Mouse (Mus musculus): ENCODE data around the gene Eif3f. TPM values are rescaled to one million over a fixed set of nuclear protein-coding genes. Genes with fewer than 3 reads are reported as not detected.

Eif3f gene
- total RNA-seq (2021), result 10 to 100 TPM; 90.4 to 91.4 TPM

DNA sequence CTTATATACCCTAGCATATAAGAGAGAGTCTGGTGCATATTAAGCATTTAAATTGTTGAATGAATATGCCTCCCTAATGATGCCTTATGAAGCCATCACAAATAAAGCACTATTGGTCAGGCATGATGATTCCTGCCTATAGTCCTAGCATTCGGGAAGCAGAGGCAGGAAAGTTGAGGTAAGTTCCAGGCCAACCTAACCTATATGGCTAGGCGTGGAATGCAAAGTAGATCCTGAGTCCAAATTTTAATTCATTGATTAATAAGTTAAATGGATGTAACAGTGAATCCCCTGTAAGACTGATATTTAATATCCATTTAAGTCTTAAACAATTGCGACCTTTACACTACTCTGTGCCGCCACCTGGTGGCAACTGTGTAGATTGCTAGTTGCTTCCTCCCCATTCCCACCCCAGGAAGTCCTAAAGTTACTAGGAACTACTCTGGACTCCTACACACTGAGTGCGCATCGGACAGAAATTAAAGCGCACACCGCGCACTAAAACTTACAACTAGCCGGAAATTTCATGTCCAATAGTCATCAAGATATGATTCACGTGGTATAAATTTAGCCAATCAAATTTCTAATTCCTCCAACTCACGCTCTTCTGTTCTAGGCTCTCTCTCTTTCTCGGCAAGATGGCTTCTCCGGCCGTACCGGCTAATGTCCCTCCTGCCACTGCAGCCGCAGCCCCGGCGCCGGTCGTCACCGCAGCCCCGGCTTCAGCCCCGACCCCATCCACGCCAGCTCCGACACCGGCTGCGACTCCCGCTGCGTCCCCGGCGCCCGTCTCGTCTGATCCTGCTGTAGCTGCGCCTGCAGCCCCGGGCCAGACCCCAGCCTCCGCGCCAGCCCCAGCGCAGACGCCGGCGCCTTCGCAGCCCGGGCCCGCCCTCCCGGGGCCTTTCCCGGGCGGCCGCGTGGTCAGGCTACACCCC, at the start of gene Eif3f:
Gene Eif3f, plus strand, starts transcription at position 624 of the 938 bp plus-strand sequence.
- peak; percentile 93 to 94 for DNase-seq
- intact Hi-C loops (cut with DNase I), result loop anchor here (1.0 to 5.0 kb wide), 2 partner anchors 82 to 119 kb away; partner anchors contain the start of gene Olfr516

DNA sequence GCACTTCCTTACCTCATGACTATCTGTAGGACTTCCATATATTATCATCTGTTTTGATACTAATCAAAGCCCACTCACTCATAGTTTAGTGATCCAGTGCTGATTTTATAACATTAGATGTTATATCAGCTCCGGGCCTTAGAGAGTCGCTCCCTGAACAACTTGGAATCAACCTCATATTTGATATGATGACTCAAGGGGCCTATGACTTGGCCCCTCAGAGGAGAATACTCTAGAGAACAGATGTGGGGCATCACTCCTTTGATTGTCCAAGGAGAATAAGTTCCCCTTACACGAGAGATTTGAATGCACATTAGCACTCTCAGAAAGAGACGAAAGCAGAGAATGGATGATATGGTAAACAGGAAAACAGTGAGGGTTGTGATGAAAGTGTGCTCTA, 49.3 kb upstream of the Eif3f start, which contains the start of gene Olfr518:
Gene Olfr518, minus strand, starts transcription at position 101 of the 400 bp plus-strand sequence.
- intact Hi-C loops (cut with DNase I), result no loop called here
- DNase-seq, result no peak

DNA sequence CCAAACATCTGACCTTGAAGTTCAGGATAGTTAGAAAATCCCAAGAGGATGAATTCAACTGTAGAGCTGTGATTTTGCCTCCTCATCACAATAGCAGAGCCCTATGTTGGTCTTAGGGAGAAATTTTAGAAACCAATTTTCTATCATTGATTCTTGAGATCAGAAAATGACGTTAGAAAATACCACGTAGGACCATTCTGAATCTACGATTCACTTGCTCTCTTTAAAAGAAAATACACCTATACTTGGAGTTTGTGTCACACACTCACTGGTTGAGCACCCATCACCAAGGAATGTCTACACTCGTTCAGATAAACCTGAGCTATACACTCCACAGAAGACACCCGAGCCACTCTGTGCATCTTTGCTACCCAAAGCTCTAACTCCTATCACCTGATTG, 39.9 kb upstream of the Eif3f start, which contains the start of gene Olfr519:
Gene Olfr519, minus strand, starts transcription at position 101 of the 400 bp plus-strand sequence.
- DNase-seq, result no peak
- intact Hi-C loops (cut with DNase I), result no loop called here

DNA sequence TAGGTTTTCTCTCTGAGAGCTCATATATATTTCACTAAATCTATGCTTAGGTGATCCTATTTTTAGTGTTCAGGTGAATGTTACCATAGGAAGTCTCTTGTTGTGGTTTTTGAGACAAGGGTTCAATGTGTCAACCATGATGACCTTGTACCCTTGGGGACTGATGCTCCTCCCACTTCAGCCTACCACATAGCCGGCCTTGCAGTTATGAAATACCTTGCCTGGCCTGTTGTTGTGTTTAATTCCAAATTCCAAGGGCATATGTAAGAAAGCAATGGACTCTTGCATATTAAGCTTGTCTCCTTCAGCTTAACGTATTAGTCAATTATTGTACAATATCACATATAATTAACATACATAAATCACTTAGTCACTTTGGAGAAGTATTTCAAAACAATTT, 30.2 kb upstream of the Eif3f start:
- intact Hi-C loops (cut with DNase I), result no loop called here

DNA sequence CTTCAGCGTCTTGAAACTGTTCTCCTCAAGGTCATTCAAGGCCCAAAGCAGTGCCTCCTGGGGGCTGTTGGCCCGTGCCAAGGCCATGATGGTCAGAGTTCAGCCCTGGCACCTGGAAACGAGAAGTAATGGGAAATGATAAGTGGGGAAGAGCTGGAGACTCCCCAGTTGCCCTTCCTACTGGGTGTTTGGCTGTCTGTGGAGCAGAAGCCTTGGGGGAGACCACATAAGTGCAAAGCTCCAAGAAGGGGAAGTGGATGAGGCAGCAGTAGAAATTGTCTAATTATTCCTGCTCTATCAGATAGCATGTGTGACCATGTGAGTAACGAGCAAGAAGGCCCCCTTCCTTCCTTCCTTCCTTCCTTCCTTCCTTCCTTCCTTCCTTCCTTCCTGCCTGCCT, 7.2 kb upstream of the Eif3f start:
- intact Hi-C loops (cut with DNase I), result no loop called here
- DNase-seq, result no peak

More for the DNA sequence above, 30.2 kb upstream of the Eif3f start:
- no peak for DNase-seq

DNA sequence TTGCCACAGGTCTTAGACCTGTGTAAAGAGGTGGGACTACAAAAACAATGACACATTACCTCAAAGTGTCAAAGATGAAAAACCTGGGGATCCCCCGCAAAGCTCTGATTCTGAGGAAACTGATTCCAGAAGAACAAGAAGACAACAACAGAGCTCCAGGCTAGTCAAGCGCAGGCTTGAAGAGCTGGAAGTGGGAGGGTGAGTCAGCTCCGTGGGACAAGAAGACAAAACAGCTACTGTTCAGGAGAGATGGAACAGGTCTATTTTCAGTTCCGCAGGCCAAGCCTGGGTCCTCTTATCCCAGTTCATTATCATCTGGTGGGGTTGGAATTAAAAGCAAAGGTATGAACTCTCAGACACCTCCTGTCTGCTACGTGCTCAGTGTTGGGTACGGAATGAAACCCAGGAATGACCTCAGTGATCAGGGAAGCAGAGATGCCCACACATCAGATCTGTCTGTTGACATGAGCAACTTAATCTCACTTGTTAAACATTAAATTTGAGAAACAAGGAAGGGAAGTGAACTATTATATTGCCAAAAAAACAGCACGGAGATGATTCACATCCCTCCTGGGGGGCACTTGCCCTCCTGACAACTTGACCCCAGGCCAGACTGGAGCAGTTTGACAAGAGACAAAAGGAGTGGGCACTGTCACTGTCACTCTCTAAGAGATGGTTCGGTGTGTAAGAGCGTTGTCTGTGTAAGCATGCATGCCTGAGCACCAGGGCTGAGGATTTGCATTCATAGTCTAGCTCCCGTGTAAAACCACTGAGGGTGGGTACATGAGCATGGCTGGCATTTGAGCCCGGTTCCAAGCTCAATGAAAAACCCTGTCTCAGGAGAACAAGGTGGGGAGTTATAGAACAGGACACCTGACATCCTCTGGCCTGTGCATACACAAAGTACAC, 5.7 kb upstream of the Eif3f start:
- intact Hi-C loops (cut with DNase I), result no loop called here

DNA sequence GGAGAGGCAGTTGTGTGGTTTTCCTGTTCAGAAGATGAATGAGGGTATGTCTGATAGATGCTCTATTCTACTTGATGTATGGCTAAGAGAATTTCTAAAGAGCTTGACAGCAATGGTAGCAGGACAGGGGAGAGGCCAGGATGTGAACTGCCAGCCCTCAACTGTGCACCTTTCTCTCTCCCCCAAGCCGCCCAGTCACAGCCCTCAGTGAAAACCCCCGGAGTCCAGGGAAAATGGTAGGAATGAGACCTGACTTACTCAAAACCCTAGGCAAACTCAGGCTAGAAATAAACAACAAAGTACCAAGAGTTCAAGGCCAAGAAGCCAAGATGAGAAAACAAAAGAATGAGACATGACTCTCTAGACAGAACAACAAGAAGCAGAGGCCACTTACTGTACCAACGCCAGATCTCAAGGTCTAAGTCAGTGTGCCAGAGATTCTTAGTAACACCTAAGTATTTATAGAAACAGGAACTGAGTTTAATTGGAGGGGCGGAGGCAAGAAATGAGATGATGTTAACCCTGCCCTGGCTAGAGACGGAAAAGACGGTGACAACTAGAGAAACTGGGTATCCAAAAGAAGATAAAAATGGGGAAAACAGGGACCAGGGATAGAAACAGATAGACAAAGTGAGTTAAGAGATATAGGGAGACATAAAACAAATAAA, 4.4 kb upstream of the Eif3f start, which contains the start of gene Nlrp10:
Gene Nlrp10, minus strand, starts transcription at position 453 of the 668 bp plus-strand sequence.
- DNase-seq, result peak in 1 of 2 experiments; percentile 23
- intact Hi-C loops (cut with DNase I), result loop anchor here (5.0 kb wide), 1 partner anchor 78 kb away; the partner anchor contains the start of gene Olfr516

More for the DNA sequence above, 5.7 kb upstream of the Eif3f start:
- DNase-seq, result no peak

DNA sequence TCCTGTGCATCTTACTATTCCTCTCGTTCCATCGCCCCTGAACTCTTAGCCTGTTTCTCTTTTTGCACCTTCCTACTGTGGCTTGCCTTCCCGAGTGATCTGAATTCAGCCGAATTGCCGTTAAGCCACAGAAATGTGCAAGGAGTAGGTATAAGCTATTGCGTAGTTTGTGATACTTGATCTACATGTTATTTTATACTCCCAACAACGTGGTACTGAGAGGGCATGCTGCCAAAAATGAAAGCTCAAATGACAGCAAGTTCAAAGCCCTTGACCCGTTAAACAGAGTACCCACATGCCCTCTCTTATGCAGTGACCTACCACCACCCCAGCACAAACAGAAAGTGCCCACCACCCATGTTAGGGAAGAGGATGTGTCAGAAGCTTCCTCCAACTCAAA, 619 bp downstream of the Eif3f start:
- DNase-seq, result no peak
- intact Hi-C loops (cut with DNase I), result loop anchor here (1.0 to 5.0 kb wide), 2 partner anchors 83 to 120 kb away; partner anchors contain the start of gene Olfr516

DNA sequence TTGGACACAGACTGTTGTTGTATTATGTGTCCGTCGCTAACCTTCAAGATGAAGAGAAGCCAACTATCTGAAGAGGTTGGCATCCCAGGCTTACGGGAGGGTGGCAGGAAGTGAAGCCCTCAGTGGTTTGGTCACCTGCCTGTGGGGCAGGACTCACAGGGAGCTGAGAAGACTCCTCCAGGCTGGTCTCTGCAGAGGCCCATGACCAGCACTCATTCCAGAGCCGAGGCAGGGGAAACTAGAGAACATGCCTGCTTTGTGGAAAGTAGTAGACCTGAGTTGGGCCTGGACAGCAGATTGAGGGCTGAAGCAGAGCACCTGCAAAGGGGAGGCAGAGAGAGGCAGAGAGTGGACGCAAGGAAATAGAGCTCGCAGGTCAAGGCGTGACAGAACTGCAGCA, 1.2 kb downstream of the Eif3f start:
- no peak for DNase-seq
- intact Hi-C loops (cut with DNase I), result no loop called here

DNA sequence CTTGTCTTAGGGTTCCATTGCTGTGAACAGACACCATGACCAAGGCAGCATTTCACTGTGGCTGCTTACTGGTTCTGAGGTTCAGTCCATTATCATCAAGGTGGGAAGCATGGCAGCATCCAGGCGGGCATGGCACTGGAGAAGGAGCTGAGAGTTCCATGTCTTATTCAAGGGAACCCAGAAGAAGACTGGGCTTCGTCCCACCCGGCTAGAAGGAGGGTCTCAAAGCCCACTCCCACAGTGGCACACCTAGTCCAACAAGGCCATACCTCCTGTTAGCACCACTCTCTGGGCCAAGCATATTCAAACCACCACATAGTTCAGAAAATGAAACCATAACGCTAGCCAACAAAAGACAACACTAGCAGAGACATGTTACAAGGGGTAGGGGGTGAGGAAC, 2.4 kb downstream of the Eif3f start:
- intact Hi-C loops (cut with DNase I), result no loop called here
- no peak for DNase-seq

DNA sequence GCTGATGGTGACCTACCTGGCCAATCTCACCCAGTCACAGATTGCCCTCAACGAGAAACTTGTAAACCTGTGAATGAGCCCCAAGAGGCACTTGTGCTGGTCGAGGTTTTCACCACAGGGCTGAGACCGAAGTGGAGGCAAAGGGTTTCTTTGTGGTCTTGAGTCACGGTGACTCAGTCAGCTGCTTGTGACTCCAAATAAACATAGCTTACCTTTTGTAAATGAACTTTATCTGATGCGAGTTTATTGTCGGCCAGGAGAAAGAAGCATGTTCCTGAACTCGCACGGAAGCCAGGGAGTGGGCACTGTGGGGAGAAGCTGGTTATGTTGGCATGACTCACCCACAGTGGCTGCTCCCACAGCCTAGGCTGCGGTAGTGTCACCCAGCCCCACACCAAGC, 7.2 kb downstream of the Eif3f start:
- DNase-seq, result no peak
- intact Hi-C loops (cut with DNase I), result no loop called here

DNA sequence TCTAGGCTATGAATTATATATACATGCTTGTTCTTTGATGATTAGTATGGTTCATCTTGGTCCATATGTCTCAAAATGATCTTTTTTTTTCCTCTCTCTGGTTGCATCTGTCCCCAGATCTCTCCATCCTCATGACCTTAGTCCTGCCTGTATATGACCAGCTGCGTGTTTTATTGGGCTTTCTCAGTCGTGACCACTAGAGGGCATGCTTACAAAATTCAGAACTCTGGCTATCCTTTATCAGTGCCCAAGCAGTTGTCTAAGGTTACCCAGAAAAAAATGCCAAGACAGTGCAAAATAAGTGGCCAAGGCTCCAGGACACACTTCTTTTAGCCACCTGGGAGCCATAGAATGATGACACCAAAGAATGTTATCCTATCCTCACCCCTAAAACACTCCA, 9.8 kb downstream of the Eif3f start:
- intact Hi-C loops (cut with DNase I), result no loop called here
- DNase-seq, result peak; percentile 21 to 33

DNA sequence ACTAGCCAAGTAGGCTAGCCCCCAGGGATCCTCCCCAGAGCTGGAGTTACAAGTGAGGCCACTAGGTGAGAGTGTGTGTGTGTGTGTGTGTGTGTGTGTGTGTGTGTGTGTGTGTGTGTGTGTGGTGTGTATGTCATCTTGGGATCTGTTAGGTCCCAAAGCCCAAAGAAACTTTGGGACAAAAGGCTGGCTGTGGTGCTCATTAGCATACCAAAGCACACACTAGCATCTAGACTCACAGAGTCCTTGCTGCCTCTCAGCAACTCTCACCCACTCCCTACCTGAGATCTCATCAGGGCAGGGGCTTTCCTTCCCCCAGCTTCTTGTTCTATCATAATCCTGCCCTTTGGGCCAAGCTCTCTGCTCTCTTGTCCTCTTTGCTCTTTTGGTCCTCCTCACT, 14.4 kb downstream of the Eif3f start:
- intact Hi-C loops (cut with DNase I), result no loop called here
- DNase-seq, result no peak

DNA sequence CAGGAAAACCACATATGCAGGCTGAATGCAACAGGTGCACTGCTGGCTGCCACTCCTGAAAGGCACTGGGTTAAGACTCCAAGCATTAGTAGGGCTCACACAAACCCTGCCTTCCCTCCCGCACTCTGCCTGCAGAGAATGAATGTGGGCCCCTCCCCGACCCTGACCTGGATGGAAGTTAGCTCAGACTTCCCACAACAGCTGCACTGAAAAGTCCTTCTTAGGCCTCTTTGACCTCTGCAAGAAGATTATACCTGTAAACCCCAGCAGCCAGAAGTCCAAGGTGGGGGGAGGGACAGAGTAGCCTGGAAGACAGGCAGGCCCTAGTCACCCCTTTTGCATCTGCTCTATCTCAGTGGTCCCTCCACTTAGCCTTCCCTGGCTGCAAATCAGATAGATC, 15.1 kb downstream of the Eif3f start:
- no peak for DNase-seq
- intact Hi-C loops (cut with DNase I), result no loop called here

DNA sequence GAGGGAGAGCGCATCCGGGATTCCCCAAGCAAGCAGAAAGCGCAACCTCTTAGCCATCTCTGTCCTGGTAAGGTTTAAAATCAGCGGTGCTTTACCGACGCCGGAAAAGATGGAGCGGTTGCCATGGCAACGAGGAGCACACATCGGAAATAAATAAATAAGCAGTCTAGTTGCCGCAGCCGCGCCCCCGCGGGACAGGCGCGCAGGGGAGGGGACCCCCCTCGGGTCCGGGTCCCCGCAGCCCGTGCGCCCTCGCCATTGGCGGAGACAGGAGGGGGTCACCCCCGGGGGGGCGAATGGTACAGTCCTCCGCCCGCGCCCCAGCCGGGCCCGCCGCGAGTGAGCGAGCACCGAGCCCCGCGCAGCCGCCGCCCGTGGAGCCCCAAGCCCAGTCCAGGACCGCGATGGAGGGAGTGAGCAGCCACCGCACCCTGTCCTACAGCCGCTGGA, 16.1 kb downstream of the Eif3f start, which contains the start of gene Tub:
Gene Tub, plus strand, starts transcription at position 27 of the 450 bp plus-strand sequence.
- intact Hi-C loops (cut with DNase I), result no loop called here

DNA sequence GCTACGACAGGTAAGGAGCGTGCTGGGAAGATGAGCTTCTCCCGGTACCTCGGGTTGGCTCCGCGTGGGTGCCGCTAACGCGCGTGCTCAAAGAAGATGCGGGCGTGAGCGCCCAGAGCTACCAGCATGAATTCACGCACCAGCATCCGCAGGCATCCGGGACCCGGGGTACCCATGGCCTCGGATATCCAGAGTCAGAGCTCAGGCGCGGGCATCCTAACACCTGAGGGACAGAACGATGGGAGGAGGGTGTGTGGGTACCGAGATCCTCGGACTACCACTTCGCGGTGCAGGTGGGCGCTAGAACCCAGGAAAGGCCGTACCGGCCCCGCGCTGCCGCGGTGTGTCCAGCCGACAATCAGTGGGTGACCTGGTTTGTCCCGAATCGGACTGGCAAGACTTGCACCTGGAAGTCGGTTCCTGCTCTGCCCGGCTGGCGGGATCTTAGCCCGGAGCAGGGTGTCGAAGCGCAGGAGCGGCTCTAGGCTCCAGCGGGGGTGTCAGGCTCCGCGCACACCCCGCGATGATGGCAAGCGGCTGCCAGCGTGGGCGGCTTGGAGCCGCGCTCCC, 16.6 kb downstream of the Eif3f start:
- intact Hi-C loops (cut with DNase I), result no loop called here
- peak in 1 of 2 experiments; percentile 7 for DNase-seq

More for the DNA sequence above, 16.1 kb downstream of the Eif3f start, which contains the start of gene Tub:
- DNase-seq, result peak; percentile 30 to 31

DNA sequence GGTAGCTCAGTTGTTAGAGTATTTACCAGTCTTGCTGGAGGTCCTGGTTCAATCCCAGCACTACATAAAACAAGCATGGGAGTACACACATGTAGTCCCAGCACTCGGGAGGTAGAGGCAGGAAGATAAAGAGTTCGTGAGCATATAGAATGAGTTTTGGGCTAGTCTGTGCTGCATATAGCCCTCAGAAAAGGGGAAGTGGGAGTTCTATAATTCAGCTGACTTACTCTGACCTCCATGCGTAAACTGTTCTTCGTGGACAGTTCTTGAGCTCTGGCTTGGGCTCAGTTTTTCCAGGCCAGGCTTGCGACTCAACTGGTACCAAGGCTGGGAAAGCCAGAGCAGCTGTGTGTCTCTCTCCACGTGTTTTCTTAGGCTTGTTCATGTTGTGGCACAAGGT, 18.6 kb downstream of the Eif3f start:
- DNase-seq, result no peak
- intact Hi-C loops (cut with DNase I), result no loop called here

DNA sequence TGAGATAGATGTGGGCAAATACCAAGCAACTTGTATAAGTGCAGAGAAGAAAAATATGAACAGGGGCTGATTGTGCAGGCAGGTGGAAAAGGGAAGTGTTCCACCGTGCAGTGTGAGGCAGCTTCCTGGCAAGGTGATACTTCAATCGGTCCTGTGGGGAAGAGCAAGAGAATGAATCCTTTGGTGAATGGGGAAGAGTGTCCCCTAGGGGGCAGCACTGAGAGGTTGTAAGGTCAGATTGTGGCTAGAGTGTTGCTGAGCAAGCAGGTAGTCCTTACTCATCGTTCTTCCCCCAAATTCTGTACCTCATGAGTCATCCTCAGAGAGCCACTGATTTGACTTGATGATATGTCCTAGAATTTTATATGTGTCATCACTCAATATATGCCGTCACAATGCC, 20.0 kb downstream of the Eif3f start:
- DNase-seq, result peak in 1 of 2 experiments; percentile 23
- intact Hi-C loops (cut with DNase I), result no loop called here

DNA sequence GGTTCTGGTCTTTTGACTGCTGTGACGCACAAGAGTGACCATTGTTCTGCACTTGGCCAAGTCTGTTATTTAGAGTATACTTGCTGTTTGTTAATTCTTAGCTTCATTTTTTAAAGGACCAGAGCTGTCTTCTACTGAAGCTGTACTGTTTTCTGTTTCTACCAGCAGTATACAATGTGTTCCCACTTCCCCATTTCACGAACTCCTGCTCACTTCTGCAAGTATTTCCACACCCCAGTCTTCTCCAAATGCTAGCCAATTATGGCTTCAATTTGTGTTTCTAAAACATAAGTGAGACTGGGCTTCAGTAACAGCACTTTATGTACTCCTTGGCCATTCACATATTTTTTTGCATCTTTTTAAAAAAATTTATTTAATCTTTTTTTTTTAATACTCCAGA, 23.5 kb downstream of the Eif3f start:
- intact Hi-C loops (cut with DNase I), result no loop called here
- no peak for DNase-seq
